Mouse (Mus musculus) ovary, adult 18-20 months (tissue): Measurements from ENCODE around the gene Epsti1.

Experiments
- DNase-seq: peaks from one replicate; pipeline ENCODE4 v3.0.0; 2022; ENCODE audit warnings: low spot score, mixed read lengths

Gene Epsti1

GRCm38 (mm10) chr14:78015540-78016321 is 111.7 kb downstream of the Epsti1 start:
- DNase-seq = no peak

GRCm38 (mm10) chr14:78016398-78016797 is 112.4 kb downstream of the Epsti1 start:
- no peak for DNase-seq

GRCm38 (mm10) chr14:78019935-78020334 is 115.9 kb downstream of the Epsti1 start:
- no peak for DNase-seq

- DNase-seq = no peak
Observed at GRCm38 (mm10) chr14:78038876-78039275, 134.8 kb downstream of the Epsti1 start.

GRCm38 (mm10) chr14:78040643-78041042 is 136.6 kb downstream of the Epsti1 start:
- no peak for DNase-seq

- no peak for DNase-seq
Observed at GRCm38 (mm10) chr14:78041886-78042526, 138.0 kb downstream of the Epsti1 start.

- DNase-seq = no peak
Observed at GRCm38 (mm10) chr14:78043079-78043478, 139.0 kb downstream of the Epsti1 start.

GRCm38 (mm10) chr14:78048258-78048657 is 144.2 kb downstream of the Epsti1 start:
- DNase-seq = no peak

GRCm38 (mm10) chr14:78048674-78049073 is 144.6 kb downstream of the Epsti1 start:
- no peak for DNase-seq
